In genomic region chr2:92374514-92374913, GRCm38 (mm10) we compare ENCODE assay signal across 8 mouse cellular contexts. TPM values are rescaled to one million over a fixed set of nuclear protein-coding genes. Genes with fewer than 3 reads are reported as not detected.
DNase-seq lines count a peak whose midpoint lies in the region; ATAC-seq lines count a peak whose summit lies in the region.

Gene Pex16 (plus strand): TSS chr2:92374676.
Gene Large2 (minus strand): TSS chr2:92374869.

- ATAC-seq in megakaryocyte-erythroid progenitor cell, adult 5-6 weeks (replicated peaks; ENCODE audit: low FRiP score, low TSS enrichment, poor library complexity, severe bottlenecking), result peak; percentile 67
- no peak for ATAC-seq in monocyte, adult 5-6 weeks (replicated peaks; ENCODE audit: insufficient number of reproducible peaks, low FRiP score, low TSS enrichment, poor library complexity, severe bottlenecking)

- intact Hi-C loops in left cerebral cortex, postnatal 4 days (cut with DNase I), result no loop called here

- peak; percentile 76 for DNase-seq in CD4-positive, CD25-positive, alpha-beta regulatory T cell, adult 2 months (ENCODE audit: low read depth, low spot score)
- peak; percentile 51 for DNase-seq in Muller cell, postnatal 12 days (ENCODE audit: inconsistent ontology term)
- peak; percentile 48 for DNase-seq in embryo, embryonic 9.5 days (ENCODE audit: extremely low spot score)
- DNase-seq in heart, postnatal 4 days, result peak; percentile 52
- DNase-seq in left cerebral cortex, postnatal 4 days, result peak; percentile 39
- peak; percentile 60 for DNase-seq in telencephalon, adult 2 months (ENCODE audit: low read depth, low spot score)

RNA-seq across cellular contexts. Expression of gene Pex16, which starts in this region (rescaled TPM):
- total RNA-seq in heart, postnatal 4 days (2021), result 10 to 100 TPM; 20.8 to 22.2 TPM
- total RNA-seq in left cerebral cortex, postnatal 4 days (2021), result 10 to 100 TPM; 34.0 to 34.5 TPM
- total RNA-seq in megakaryocyte-erythroid progenitor cell, adult 5-6 weeks (2014; fragmentation: Nextera tagmentation), result 13.1 and 25.7 TPM in 2 replicates
- total RNA-seq in megakaryocyte-erythroid progenitor cell, adult 5-6 weeks (2017), result 12.1 and 17.2 TPM in 2 replicates
- 17.0 to 22.6 TPM (median 20.1 TPM) in 3 replicates for total RNA-seq in monocyte, adult 5-6 weeks (2017)

RNA-seq across cellular contexts. Expression of gene Large2, which starts in this region (rescaled TPM):
- total RNA-seq in heart, postnatal 4 days (2021), result under 1 TPM; 0.29 to 0.70 TPM
- total RNA-seq in left cerebral cortex, postnatal 4 days (2021), result under 1 TPM; 0.60 to 0.72 TPM
- not detected in 2 replicates for total RNA-seq in megakaryocyte-erythroid progenitor cell, adult 5-6 weeks (2014; fragmentation: Nextera tagmentation)
- total RNA-seq in megakaryocyte-erythroid progenitor cell, adult 5-6 weeks (2017), result not detected in 2 replicates
- total RNA-seq in monocyte, adult 5-6 weeks (2017), result not detected in 3 replicates
